Mouse (Mus musculus): Measurements from ENCODE around the gene 4932414N04Rik. TPM values are rescaled to one million over a fixed set of nuclear protein-coding genes. Genes with fewer than 3 reads are reported as not detected.
"Not testable (repeated sequence)": the region's sequence is repeated elsewhere in the genome, so short reads cannot be mapped to it uniquely, and the experiment has no call there.

4932414N04Rik gene
- polyA plus RNA-seq (2016; fragmentation: Nextera tagmentation; extraction: Ambion mirVana): not detected in 2 replicates

GRCm38 (mm10) chr2:68656186-68656585 lies at the start of gene 4932414N04Rik:
4932414N04Rik (plus strand) TSS chr2:68656486.
- not testable (repeated sequence) for H3K4me1 ChIP-seq; H3K27ac ChIP-seq; H3K9ac ChIP-seq; H3K36me3 ChIP-seq; H3K4me2 ChIP-seq; H3K4me3 ChIP-seq; ATAC-seq; H3K27me3 ChIP-seq (replicated peaks); H3K9me3 ChIP-seq (replicated peaks)
- 40% methylated on average over 2 of the region's 5 CpGs for WGBS (ENCODE audit: insufficient replicate concordance)

DNA sequence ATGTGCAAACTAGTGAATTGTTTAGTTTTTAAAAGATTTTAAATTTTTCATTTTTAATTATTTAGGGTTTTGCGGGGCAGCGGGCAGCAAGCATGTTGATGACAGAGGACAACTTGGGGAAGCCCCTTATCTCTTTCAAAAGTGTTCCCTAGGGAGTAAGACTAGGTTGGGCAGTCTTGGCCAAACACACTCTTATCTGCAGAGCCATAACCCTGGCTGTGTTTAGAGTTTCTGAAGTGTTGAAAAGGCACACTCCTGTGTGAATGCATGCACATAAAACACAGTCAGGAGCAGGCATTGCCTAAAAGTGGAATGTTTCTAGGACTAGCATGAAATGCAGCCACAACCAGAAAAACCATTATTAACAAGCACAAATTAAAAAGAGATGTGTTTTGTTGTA lies 75.9 kb downstream of the 4932414N04Rik start:
- H3K4me2 ChIP-seq: no peak overlapping the region
- no peak overlapping the region for H3K4me3 ChIP-seq
- H3K9me3 ChIP-seq (replicated peaks): no peaks in the 10 kb centered on the region
- no peaks in the 10 kb centered on the region for H3K27me3 ChIP-seq (replicated peaks)
- H3K4me1 ChIP-seq: no peaks in the 10 kb centered on the region
- H3K27ac ChIP-seq: no peak overlapping the region
- ATAC-seq: no peak
- 55% methylated on average over 2 of the region's 2 CpGs for WGBS (ENCODE audit: insufficient replicate concordance)
- no peak overlapping the region for H3K9ac ChIP-seq
- H3K36me3 ChIP-seq: no peaks in the 10 kb centered on the region

- no peak for ATAC-seq
- WGBS (ENCODE audit: insufficient replicate concordance): 73% methylated on average over 5 of the region's 5 CpGs
- Histone ChIP-seq H3K4me2 (no peak overlapping the region), H3K36me3 (no peaks in the 10 kb centered on the region), H3K27ac (no peak overlapping the region), H3K4me1 (no peaks in the 10 kb centered on the region), H3K9ac (no peak overlapping the region), H3K4me3 (no peak overlapping the region), H3K27me3 (replicated peaks) (no peaks in the 10 kb centered on the region), H3K9me3 (replicated peaks) (no peaks in the 10 kb centered on the region)
Measured at GRCm38 (mm10) chr2:68739772-68740739, 83.8 kb downstream of the 4932414N04Rik start.

- H3K27me3 ChIP-seq (replicated peaks): no peaks in the 10 kb centered on the region
- no peak for ATAC-seq
- no peak overlapping the region for H3K9ac ChIP-seq
- no peaks in the 10 kb centered on the region for H3K4me1 ChIP-seq
- H3K27ac ChIP-seq: no peak overlapping the region
- no peaks in the 10 kb centered on the region for H3K9me3 ChIP-seq (replicated peaks)
- no peaks in the 10 kb centered on the region for H3K36me3 ChIP-seq
- H3K4me3 ChIP-seq: no peak overlapping the region
- WGBS (ENCODE audit: insufficient replicate concordance): 61% methylated on average over 4 of the region's 4 CpGs
- H3K4me2 ChIP-seq: no peak overlapping the region
Measured at GRCm38 (mm10) chr2:68744599-68744998, 88.3 kb downstream of the 4932414N04Rik start.

DNA sequence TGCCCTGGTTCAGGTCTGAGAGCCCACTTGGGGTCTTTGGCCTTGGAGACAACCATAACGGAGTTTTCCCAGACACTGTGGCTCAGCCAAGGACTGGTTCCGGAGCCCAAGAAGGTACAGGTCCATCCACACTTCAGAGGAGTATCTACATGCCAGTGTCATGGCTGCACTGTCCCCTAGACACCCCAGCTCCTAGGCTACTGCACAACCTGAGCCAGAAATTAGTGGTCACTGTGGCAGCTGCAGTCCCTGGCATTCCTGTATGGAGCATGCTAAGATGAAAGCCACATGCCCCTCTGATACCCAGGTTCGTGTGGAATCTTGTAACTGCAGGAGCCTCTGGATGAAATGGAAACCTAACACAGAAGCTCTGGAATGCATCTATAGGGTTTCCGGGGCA lies 99.9 kb downstream of the 4932414N04Rik start:
- Histone ChIP-seq H3K4me3 (no peak overlapping the region), H3K36me3 (no peaks in the 10 kb centered on the region), H3K27me3 (replicated peaks) (no peaks in the 10 kb centered on the region), H3K4me1 (no peaks in the 10 kb centered on the region), H3K9ac (no peak overlapping the region), H3K4me2 (no peak overlapping the region), H3K27ac (no peak overlapping the region), H3K9me3 (replicated peaks) (no peaks in the 10 kb centered on the region)
- ATAC-seq: no peak
- WGBS (ENCODE audit: insufficient replicate concordance): 64% methylated on average over 4 of the region's 4 CpGs

DNA sequence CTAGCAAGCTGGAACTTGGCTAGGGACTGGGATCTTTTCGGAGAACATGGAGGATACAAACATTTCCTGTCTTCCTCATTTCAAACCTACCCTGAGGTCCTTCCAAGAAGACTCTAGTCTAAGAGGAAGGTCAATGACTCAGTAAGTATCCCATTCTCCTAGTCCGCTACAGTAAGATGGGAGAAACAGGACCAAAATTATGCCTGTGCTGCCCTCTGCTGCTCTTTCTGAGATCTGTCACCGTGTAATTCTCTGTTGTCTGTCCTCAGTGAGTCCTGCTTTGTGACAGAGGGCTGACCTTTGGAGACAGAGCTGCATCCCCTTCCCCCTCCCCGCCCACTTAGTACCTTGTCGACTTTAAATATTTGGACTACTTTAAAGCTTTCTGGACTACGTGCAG lies 100.5 kb downstream of the 4932414N04Rik start:
- Histone ChIP-seq H3K9me3 (replicated peaks) (no peaks in the 10 kb centered on the region), H3K4me2 (no peak overlapping the region), H3K27ac (no peak overlapping the region), H3K4me3 (no peak overlapping the region), H3K9ac (no peak overlapping the region), H3K4me1 (no peaks in the 10 kb centered on the region), H3K36me3 (no peaks in the 10 kb centered on the region), H3K27me3 (replicated peaks) (no peaks in the 10 kb centered on the region)
- WGBS (ENCODE audit: insufficient replicate concordance): 24% methylated on average over 6 of the region's 6 CpGs
- ATAC-seq: no peak

GRCm38 (mm10) chr2:68765371-68765770 lies 109.1 kb downstream of the 4932414N04Rik start:
- Histone ChIP-seq H3K36me3 (no peaks in the 10 kb centered on the region), H3K9me3 (replicated peaks) (no peaks in the 10 kb centered on the region), H3K4me1 (no peaks in the 10 kb centered on the region), H3K27ac (no peak overlapping the region), H3K27me3 (replicated peaks) (no peaks in the 10 kb centered on the region), H3K4me2 (no peak overlapping the region), H3K9ac (no peak overlapping the region), H3K4me3 (no peak overlapping the region)
- 55% methylated on average over 1 of the region's 1 CpGs for WGBS (ENCODE audit: insufficient replicate concordance)
- no peak for ATAC-seq

DNA sequence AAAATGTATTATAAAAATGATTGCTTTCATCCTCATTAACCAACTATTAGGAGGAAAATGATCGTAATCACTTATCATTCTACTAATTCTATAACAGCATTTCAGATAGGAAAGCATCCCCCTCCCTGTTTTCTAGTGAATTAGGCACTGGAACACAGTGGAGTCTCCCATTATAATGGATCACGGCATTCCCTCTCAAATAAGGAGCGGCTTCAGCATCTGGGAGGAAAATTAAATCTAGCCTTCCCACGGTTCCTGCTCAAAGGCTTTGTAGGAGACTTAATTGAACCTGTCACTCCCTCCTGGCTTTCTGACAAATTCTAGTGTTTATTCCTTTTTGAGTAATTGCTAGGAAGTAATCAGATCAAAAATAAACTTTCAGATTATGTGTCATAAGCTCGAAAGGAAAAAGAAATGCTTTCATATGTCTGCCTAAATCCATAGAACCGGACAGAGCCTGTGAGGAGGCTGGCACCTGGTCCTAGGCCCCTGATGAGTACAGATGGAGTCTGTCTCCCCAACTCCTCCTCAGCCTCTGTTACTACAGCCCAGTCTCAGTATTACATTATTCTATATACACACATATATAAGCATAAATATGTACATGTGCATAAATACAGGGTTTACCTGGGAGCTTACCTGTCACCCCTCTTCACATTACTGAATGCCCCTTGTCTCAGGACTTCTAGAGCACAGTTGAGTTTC lies 111.1 kb downstream of the 4932414N04Rik start:
- WGBS (ENCODE audit: insufficient replicate concordance): 73% methylated on average over 6 of the region's 6 CpGs
- no peaks in the 10 kb centered on the region for H3K27me3 ChIP-seq (replicated peaks)
- H3K9me3 ChIP-seq (replicated peaks): no peaks in the 10 kb centered on the region
- no peaks in the 10 kb centered on the region for H3K4me1 ChIP-seq
- ATAC-seq: no peak
- no peak overlapping the region for H3K27ac ChIP-seq
- H3K9ac ChIP-seq: no peak overlapping the region
- no peaks in the 10 kb centered on the region for H3K36me3 ChIP-seq
- H3K4me3 ChIP-seq: no peak overlapping the region
- no peak overlapping the region for H3K4me2 ChIP-seq

DNA sequence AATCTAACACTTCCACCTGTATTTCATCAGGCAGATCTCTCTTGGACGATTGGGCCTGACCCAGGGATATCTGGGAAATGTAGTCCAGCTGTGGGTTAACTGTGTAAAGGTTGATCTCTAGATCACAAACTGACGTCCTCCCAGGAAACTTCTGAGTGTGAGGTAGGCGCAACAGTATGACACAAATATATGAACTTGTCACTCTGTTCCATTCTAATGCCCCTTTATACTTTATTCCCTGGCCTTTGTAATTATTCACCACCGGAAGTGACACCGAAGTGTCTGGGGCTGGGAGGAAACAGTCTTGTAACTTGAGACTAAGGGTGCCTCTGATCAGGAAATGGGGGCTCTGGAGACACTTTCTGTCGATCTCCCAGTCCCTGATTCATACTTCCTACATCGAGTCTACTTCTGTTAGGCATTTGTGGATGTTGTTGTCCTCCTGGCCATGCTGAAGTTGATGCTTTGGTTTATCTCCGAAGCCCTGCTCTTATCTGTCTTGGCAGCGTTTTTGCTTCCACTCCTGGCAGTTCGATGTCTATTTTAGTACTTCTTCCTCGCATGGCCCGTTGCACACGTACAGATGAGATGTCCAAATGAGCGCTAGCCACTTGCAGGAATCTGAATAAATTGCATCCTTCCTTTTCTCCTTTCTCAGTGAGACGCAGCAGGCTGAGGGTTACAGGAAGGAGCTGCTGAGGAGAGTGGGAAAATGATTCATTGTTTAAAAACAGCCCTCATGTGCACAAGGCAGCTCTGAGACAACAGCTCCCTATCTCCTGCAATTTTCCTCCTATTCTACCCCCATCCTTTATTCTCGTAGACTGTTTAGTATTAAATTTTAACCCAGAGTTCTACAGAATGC lies 126.2 kb downstream of the 4932414N04Rik start:
- Histone ChIP-seq H3K36me3 (no peaks in the 10 kb centered on the region), H3K27me3 (replicated peaks) (no peaks in the 10 kb centered on the region), H3K4me2 (peak overlapping the region; percentile 53), H3K9me3 (replicated peaks) (no peaks in the 10 kb centered on the region), H3K27ac (no peak overlapping the region), H3K9ac (no peak overlapping the region), H3K4me1 (0 out of 2 replicates have a peak, but pooled peaks cover 8% of the 10 kb centered on the region), H3K4me3 (peak overlapping the region; percentile 16)
- peak; percentile 49 for ATAC-seq
- 14% methylated on average over 16 of the region's 16 CpGs for WGBS (ENCODE audit: insufficient replicate concordance)

- H3K4me3 ChIP-seq; H3K27me3 ChIP-seq (replicated peaks); H3K4me1 ChIP-seq; H3K9me3 ChIP-seq (replicated peaks); H3K36me3 ChIP-seq; H3K27ac ChIP-seq; ATAC-seq; H3K4me2 ChIP-seq; H3K9ac ChIP-seq: not testable (repeated sequence)
- 77% methylated on average over 8 of the region's 8 CpGs for WGBS (ENCODE audit: insufficient replicate concordance)
Measured at GRCm38 (mm10) chr2:68783664-68784063, 127.4 kb downstream of the 4932414N04Rik start.

GRCm38 (mm10) chr2:68784710-68785427 lies 128.6 kb downstream of the 4932414N04Rik start:
- Histone ChIP-seq H3K27ac (no peak overlapping the region), H3K4me2 (no peak overlapping the region), H3K4me3 (no peak overlapping the region), H3K9ac (no peak overlapping the region), H3K36me3 (no peaks in the 10 kb centered on the region), H3K9me3 (replicated peaks) (no peaks in the 10 kb centered on the region), H3K4me1 (0 out of 2 replicates have a peak, but pooled peaks cover 8% of the 10 kb centered on the region), H3K27me3 (replicated peaks) (no peaks in the 10 kb centered on the region)
- peak; percentile 52; the same call in 1 of the 2 replicates for ATAC-seq
- WGBS (ENCODE audit: insufficient replicate concordance): 22% methylated on average over 5 of the region's 5 CpGs

Measured in liver, embryonic 12.5 days (tissue).